Mouse (Mus musculus) macrophage (primary cell): ENCODE results near the gene Mrpl30. TPM values are rescaled to one million over a fixed set of nuclear protein-coding genes. Genes with fewer than 3 reads are reported as not detected.

Source experiments
- H3K27ac ChIP-seq: fragments of 350-480 bp; formaldehyde crosslinking; 2 replicates; pipeline ENCODE4 v1.9.0; 2021
- H3K36me3 ChIP-seq: fragments of 350-480 bp; formaldehyde crosslinking; 2 replicates; pipeline ENCODE4 v1.9.0; 2021; ENCODE audit errors: inconsistent target
- H3K4me3 ChIP-seq: fragments of 350-480 bp; formaldehyde crosslinking; 2 replicates; pipeline ENCODE4 v1.9.0; 2021; ENCODE audit errors: inconsistent target
- H3K79me2 ChIP-seq: fragments of 350-480 bp; formaldehyde crosslinking; 2 replicates; pipeline ENCODE4 v1.9.0; 2021; ENCODE audit errors: inconsistent target
- WGBS: methylation state at CpG from one replicate; pipeline ENCODE4 v1.1.7; 2026; ENCODE audit warnings: inconsistent platforms; ENCODE audit not compliant: missing documents; 5-methylcytosine and 5-hydroxymethylcytosine counted together
- polyA plus RNA-seq: library from polyadenylated mRNA; stranded (reverse); fragments of 250-400 nt; gene quantifications from 3 replicates; pipeline ENCODE4 v1.2.4, GENCODE M21; 2018; ENCODE audit warnings: inconsistent platforms

Mrpl30 gene
- polyA plus RNA-seq, 1 experiment from 2014 or later, result 86.4 TPM

DNA sequence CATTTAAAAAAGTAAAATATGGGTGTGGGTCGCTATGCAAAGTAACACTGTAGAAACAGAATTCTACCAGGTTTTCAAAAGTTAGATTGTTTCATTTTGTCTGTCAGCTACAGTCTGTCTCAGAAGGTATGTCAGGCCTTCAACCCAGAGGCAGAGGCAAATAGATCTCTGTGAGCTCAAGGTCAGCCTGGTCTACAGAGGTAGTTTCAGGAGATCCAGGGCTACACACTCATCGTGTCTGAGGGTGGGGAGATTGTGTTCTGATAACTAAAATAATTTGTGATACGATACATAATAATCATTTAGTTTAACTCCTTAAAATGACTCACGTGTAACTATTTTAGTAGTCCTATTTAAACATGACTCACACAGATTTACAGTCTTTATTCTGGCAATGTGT, 17.1 kb upstream of the Mrpl30 start:
- peak overlapping the region; percentile 75; the same call in 1 of the 2 replicates for H3K4me3 ChIP-seq
- peaks cover 20% of the 10 kb centered on the region for H3K36me3 ChIP-seq
- no peaks in the 10 kb centered on the region for H3K79me2 ChIP-seq
- 84% methylated on average over 4 of the region's 4 CpGs for WGBS
- no peak overlapping the region for H3K27ac ChIP-seq

DNA sequence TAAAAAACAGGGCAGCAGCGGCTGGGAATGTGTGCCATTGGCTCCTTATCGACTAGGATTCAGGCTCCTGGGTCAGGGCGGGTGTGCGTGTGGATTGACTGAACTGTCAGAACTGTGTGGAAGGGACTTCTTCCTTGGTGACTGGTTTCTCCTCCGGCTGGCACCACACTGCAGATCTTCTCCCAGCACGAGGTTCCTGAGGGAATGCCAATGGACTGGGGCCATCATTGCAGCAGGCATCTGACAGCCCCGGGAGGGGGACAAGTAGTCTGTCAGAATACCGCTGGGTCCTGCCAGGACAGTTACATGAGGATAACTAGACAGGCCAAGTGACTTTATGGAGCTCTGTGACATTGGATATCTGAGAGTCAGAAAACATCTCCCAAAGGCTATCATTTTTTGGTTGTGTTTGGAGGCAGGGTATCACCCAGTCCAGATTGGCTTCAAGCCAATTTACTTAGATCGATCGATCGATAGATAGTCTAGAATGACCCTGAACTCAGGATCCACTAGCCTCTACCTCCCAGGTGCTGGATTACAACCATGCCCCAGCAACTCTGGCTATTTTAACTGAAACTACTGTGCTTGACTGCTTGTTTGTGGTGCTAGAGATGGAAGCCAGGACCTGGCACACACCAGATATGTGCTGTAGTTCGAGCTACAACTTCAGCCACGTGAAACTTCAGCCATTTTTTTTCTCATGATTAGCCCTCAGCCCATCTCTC, 12.4 kb upstream of the Mrpl30 start:
- Histone ChIP-seq H3K4me3 (no peak overlapping the region), H3K36me3 (peaks cover 63% of the 10 kb centered on the region), H3K79me2 (no peaks in the 10 kb centered on the region), H3K27ac (no peak overlapping the region)
- WGBS, result 95% methylated on average over 13 of the region's 13 CpGs

DNA sequence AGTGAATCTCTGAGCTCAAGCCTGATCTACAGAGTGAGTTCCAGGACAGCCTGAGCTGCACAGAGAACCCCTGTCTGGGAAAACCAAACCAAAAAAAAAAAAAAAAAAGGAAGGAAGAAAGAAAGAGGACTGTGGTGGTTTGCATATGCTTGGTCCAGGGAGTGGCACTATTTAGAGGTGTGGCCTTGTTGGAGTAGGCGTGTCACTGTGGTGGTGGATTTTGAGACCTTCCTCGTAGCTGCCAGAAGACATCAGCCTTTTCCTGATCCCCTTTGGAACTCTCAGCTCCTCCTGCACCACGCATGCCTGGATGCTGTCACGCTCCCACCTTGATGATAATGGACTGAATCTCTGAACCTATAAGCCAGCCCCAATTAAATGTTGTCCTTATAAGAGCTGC, 6.9 kb upstream of the Mrpl30 start:
- peaks cover 68% of the 10 kb centered on the region for H3K36me3 ChIP-seq
- no peak overlapping the region for H3K4me3 ChIP-seq
- peaks cover 34% of the 10 kb centered on the region for H3K79me2 ChIP-seq
- H3K27ac ChIP-seq, result no peak overlapping the region
- WGBS, result 84% methylated on average over 4 of the region's 4 CpGs

DNA sequence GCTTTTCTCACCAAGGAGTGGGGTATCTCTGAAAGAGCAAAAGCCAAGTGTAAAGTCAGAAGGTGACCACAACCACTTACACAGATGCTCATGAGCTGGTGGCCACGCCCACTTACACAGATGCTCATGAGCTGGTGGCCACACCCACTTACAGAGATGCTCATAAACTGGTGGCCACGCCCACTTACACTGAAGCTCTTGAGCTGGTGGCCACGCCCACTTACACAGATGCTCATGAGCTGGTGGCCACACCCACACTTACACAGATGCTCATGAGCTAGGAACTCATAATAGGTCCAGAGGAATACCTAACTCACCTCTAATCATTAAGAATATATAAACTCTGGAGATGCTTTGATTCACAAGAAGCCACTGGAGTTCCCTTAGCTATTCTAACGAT, 5.8 kb upstream of the Mrpl30 start:
- Histone ChIP-seq H3K36me3 (peaks cover 58% of the 10 kb centered on the region), H3K4me3 (no peak overlapping the region), H3K79me2 (peaks cover 45% of the 10 kb centered on the region), H3K27ac (no peak overlapping the region)
- WGBS, result 86% methylated on average over 4 of the region's 4 CpGs

DNA sequence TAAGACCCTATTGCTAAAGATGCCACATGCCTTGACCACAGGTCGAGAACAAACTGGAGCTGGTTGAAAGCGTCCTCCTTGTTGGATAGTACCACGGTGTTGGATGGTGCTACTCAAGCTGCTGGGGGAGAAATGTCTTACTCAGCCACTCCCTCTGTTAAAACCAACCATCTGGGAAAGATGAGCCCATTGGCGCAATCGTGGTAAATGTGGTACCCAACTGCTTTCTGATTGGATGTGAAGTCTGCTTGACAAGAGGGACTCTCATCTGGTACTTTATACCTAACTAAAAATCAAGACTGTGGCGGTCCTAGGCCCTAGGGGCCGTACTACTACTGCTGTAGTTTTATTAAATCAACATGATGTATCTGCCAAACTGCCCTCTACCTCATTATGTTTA, 1.1 kb upstream of the Mrpl30 start:
- 81% methylated on average over 7 of the region's 7 CpGs for WGBS
- H3K4me3 ChIP-seq, result peak overlapping the region; percentile 71
- peak overlapping the region; percentile 72 for H3K27ac ChIP-seq
- H3K79me2 ChIP-seq, result peaks cover 82% of the 10 kb centered on the region
- peaks cover 18% of the 10 kb centered on the region for H3K36me3 ChIP-seq

DNA sequence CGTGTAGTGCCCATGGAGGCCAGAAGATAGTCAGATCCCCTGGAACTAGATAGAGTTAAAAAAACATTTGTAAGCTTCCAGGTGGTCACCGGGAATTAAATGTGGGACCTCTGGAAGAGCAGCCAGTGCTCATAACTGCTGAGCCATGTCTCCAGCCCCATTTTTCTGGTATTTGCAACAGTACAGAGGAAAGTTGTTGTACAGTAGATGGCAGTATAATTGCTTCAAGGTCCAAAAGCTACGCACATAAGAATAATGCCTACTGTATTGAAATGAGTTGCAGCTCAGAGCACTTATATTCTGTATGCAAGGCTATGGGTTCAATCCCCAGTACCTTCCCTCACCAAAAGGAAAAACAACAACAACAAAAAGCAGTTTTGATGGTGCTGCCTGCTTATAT, 1.1 kb downstream of the Mrpl30 start:
- H3K4me3 ChIP-seq, result peak overlapping the region; percentile 71
- peaks cover 71% of the 10 kb centered on the region for H3K79me2 ChIP-seq
- H3K36me3 ChIP-seq, result peaks cover 16% of the 10 kb centered on the region
- H3K27ac ChIP-seq, result no peak overlapping the region
- WGBS, result 56% methylated on average over 3 of the region's 3 CpGs

DNA sequence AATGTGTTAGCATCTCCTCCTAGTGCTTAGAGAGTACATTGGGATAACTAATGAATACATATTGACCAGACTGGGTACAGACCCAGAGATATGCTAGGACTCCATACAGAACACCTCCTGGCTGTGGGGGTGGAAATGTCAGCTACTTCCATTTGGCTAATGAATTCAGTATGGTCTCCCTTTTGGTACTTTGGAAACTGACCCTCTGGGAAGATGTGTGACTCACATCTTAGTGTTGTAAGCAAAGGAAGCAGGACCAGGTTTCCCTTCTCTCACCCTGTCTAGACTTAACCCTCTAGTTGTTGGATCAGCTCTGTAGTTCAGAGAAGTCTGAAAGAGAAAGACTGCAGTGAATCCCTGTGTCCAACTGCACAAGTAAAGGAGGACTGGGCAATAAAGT, 4.3 kb downstream of the Mrpl30 start:
- Histone ChIP-seq H3K36me3 (peaks cover 36% of the 10 kb centered on the region), H3K4me3 (no peak overlapping the region), H3K79me2 (peaks cover 39% of the 10 kb centered on the region), H3K27ac (no peak overlapping the region)

DNA sequence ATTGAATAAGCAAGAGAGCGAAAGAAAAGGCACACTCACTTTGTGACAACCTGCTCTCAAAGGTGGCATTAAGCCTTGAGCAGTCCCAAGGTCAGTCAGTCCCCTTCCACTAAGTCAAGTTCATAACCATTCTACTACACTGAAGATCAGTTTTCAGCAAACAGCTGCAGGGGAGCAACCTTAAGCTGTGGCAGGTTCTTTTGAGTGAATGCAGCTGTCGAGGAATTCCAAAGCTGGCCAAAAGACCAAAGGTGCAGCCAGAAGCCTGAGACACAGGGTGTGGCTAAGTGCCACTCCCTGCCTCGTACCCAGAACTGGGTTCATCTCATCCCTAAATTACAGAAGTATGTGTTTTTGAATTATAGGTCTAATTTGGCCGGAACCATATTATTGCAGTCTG, 9.5 kb downstream of the Mrpl30 start:
- Histone ChIP-seq H3K4me3 (no peak overlapping the region), H3K79me2 (no peaks in the 10 kb centered on the region), H3K27ac (no peak overlapping the region), H3K36me3 (peaks cover 24% of the 10 kb centered on the region)
- WGBS, result 95% methylated on average over 4 of the region's 4 CpGs

DNA sequence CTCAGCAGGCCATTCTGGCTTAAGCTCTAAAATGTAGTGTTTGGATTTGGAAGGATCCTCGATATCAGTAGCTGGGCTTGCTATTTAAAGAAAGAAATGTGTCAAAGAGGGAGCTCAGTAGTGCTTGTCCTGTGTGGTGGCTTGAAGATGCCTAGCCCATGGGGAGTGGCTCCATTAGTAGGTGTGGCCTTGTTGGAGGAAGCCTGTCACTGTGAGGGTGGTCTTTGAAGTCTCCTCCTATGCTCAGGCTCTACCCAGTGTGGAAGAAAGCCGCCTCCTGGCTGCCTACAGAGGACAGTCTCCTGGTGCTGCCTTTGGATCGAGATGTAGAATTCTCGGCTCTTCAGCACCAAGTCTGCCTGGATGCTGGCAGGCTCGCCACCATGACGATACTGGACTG, 10.0 kb downstream of the Mrpl30 start:
- no peak overlapping the region for H3K27ac ChIP-seq
- H3K79me2 ChIP-seq, result no peaks in the 10 kb centered on the region
- 97% methylated on average over 6 of the region's 6 CpGs for WGBS
- H3K4me3 ChIP-seq, result no peak overlapping the region
- peaks cover 20% of the 10 kb centered on the region for H3K36me3 ChIP-seq

DNA sequence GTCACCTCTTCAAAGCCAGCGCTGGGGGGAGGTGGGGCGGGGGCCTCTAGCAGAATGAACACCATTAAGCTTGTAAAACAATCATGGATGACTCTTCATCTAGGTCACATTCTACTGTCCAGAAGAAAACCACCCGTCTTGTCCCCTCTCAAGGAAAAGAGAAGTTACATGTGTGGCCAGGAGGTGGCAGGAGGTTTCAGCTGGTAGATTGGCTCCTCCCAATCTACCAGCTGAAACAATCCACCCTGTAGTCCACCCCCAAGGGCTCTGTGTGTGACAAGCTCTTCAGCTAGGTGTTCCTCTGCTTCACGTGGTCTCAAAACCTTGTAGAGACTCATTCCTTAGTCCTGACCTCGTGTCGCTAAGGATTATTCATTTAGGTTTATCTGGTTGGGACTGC, 12.9 kb downstream of the Mrpl30 start:
- Histone ChIP-seq H3K4me3 (no peak overlapping the region), H3K79me2 (no peaks in the 10 kb centered on the region), H3K27ac (no peak overlapping the region), H3K36me3 (peaks cover 8% of the 10 kb centered on the region)
- 31% methylated on average over 6 of the region's 6 CpGs for WGBS

DNA sequence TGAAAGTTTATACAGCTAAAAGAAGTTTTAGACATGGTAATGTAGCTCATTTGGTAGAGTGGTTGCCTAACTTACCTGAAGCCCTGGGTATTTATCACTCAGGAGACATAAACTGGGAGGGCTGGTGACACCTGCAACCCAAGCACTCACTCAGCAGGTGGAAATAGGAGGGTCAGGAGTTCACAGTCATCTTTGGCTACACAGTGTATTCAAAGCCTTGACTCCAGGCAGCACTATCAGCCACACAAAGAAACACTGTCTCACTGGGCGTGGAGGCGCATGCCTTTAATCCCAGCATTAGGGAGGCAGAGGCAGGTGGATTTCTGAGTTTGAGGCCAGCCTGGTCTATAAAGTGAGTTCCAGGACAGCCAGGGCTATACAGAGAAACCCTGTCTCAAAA, 22.5 kb downstream of the Mrpl30 start:
- 100% methylated on average over 2 of the region's 2 CpGs for WGBS

DNA sequence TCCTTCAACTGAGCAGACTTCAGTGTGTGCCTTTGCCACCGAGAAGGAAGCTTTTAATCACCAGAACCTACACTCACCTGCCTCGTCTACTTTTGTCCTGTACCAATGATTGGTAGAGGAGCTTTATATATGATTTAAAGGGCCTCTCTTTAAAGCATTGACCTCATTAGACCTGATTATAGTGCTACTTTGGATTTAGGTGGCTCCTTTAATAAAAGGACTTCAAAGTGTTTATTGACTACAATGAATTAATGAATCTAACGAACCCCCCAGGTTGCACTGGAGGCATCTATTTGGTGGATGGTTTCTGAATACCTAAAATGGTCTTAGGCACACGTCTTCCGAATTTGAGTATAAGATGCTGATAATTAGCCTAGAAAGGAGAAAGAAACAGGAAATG, 26.1 kb downstream of the Mrpl30 start, which contains the start of gene Lyg2:
Gene Lyg2 (minus strand): TSS at position 101 of the 400 bp plus-strand sequence.
- 79% methylated on average over 5 of the region's 5 CpGs for WGBS
- Histone ChIP-seq H3K27ac (no peak within 1 kb of the TSS), H3K36me3 (no peaks in the 10 kb centered on the region), H3K79me2 (no peaks in the 10 kb centered on the region), H3K4me3 (no peak within 1 kb of the TSS)

More for the DNA sequence above, 22.5 kb downstream of the Mrpl30 start:
- no peak overlapping the region for H3K4me3 ChIP-seq
- H3K36me3 ChIP-seq, result no peaks in the 10 kb centered on the region
- no peaks in the 10 kb centered on the region for H3K79me2 ChIP-seq
- H3K27ac ChIP-seq, result no peak overlapping the region

DNA sequence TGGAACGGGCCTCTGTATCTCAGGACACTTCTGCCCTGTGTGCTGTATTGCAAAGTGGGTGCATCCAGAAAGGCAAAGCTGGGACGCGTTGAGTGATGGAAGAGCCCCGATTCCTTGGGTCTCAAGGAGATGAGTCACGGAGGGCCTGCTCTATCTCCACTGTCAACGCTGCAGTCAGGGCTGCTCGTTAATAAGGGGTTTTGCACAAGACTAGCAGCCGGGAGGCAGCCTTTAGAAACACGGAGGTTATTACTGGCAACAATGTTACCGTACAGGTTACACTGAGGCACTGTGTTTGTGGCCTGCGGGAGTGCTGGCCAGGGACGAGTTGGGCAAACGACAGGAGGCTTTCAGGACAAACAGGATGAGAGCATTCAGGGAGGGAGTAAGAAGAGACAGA, 27.4 kb downstream of the Mrpl30 start:
- H3K79me2 ChIP-seq, result no peaks in the 10 kb centered on the region
- H3K27ac ChIP-seq, result no peak overlapping the region
- whole genome bisulfite sequencing, result 84% methylated on average over 13 of the region's 13 CpGs
- no peaks in the 10 kb centered on the region for H3K36me3 ChIP-seq
- H3K4me3 ChIP-seq, result no peak overlapping the region

DNA sequence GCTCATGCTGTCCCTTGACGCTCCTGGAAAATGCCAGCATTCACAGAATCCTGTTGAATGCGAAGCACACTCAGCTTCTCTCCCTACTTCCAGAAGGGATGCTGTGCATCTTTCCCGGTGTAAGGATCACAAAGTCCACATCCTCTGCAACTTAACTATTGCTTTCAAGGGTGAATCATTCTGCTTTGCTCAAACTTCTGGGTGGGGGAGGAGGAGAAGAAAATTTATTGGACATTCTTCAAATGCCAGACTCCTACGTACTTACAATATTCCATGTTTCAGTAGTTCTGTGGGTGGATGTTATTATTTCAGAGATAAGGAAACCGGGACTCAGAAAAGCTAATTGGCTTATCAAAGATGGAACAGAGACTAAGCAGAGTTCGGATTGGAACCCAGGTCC, 27.8 kb downstream of the Mrpl30 start:
- Histone ChIP-seq H3K27ac (no peak overlapping the region), H3K4me3 (no peak overlapping the region), H3K79me2 (no peaks in the 10 kb centered on the region), H3K36me3 (no peaks in the 10 kb centered on the region)
- WGBS, result 87% methylated on average over 6 of the region's 6 CpGs

DNA sequence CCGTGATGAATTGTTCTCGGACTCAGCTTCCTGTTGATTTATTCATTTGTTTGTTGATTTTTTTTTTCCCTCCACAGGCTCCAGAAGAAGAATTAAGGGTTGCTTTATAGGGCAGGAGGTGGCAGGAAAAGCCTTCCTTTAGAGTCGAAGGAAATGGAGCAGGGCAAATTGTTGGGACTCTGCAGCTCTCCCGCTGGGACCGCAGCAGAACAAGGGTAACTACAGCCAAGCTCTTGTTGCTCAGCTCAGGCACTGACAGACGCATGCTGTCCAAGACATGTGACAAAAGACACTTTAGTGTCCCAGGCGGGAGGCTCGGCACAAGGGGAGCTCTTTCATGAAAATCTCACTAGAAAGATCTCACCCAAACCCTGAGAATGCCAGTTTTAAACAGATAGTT, 32.3 kb downstream of the Mrpl30 start:
- Histone ChIP-seq H3K79me2 (no peaks in the 10 kb centered on the region), H3K27ac (no peak overlapping the region), H3K4me3 (no peak overlapping the region), H3K36me3 (no peaks in the 10 kb centered on the region)
- WGBS, result 64% methylated on average over 8 of the region's 8 CpGs

DNA sequence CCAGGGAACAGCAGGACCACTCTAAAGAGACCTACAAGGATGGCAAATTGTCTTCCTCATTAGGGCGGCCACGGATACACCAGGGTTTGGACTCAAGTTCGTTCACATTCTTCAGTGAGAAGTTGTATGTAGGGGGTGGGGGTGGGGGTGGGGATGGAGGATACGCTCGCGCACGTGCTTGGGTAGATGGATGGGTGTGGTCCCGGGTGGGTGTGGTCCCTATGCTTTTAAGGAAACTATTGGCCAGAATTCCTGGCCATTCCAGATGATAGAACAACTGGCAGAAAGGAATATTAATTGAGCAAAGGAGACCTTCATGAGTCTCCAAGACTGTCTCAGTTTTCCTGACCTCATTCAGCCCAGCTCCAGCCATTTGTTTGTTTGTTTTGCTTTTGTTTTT, 35.7 kb downstream of the Mrpl30 start:
- WGBS, result 76% methylated on average over 8 of the region's 8 CpGs
- H3K4me3 ChIP-seq, result no peak overlapping the region
- no peaks in the 10 kb centered on the region for H3K36me3 ChIP-seq
- no peaks in the 10 kb centered on the region for H3K79me2 ChIP-seq
- H3K27ac ChIP-seq, result no peak overlapping the region
